Mouse (Mus musculus) embryo, embryonic 9.5 days (tissue): ENCODE results near the gene B3gnt9.
"Not testable (repeated sequence)": the region's sequence is repeated elsewhere in the genome, so short reads cannot be mapped to it uniquely, and the experiment has no call there.

Experiments
- DNase-seq: peaks from one replicate; pipeline ENCODE4 v3.0.0-alpha.2; 2017; ENCODE audit errors: extremely low spot score

The B3gnt9 gene

GRCm38 (mm10) chr8:105254966-105255350 lies at the start of gene B3gnt9:
Gene B3gnt9 (minus strand): TSS chr8:105255153.
- DNase-seq: no peak

- DNase-seq: no peak
Measured at GRCm38 (mm10) chr8:105303874-105304273, 48.9 kb upstream of the B3gnt9 start.

GRCm38 (mm10) chr8:105303396-105303795 lies 48.4 kb upstream of the B3gnt9 start:
- DNase-seq: no peak

GRCm38 (mm10) chr8:105299962-105300361 lies 45.0 kb upstream of the B3gnt9 start:
- DNase-seq: no peak

- no peak for DNase-seq
Measured at GRCm38 (mm10) chr8:105298351-105299252, 43.6 kb upstream of the B3gnt9 start.

- peak; percentile 88 for DNase-seq
Measured at GRCm38 (mm10) chr8:105297511-105298192, 42.7 kb upstream of the B3gnt9 start, which contains the start of gene E2f4. Gene E2f4 (plus strand): TSS chr8:105297663.

GRCm38 (mm10) chr8:105295895-105296573 lies 41.1 kb upstream of the B3gnt9 start, which contains the start of gene Exoc3l:
Gene Exoc3l (minus strand): TSS chr8:105296101.
- DNase-seq: no peak

GRCm38 (mm10) chr8:105295256-105295655 lies 40.3 kb upstream of the B3gnt9 start:
- DNase-seq: no peak

GRCm38 (mm10) chr8:105294776-105295175 lies 39.8 kb upstream of the B3gnt9 start:
- no peak for DNase-seq

GRCm38 (mm10) chr8:105293405-105293804 lies 38.5 kb upstream of the B3gnt9 start:
- no peak for DNase-seq

GRCm38 (mm10) chr8:105292471-105292870 lies 37.5 kb upstream of the B3gnt9 start:
- no peak for DNase-seq

GRCm38 (mm10) chr8:105291802-105292201 lies 36.8 kb upstream of the B3gnt9 start:
- not testable (repeated sequence) for DNase-seq

- not testable (repeated sequence) for DNase-seq
Measured at GRCm38 (mm10) chr8:105291364-105291763, 36.4 kb upstream of the B3gnt9 start.

- DNase-seq: peak; percentile 85
Measured at GRCm38 (mm10) chr8:105290554-105291314, 35.8 kb upstream of the B3gnt9 start.

- DNase-seq: peak; percentile 62
Measured at GRCm38 (mm10) chr8:105289805-105290460, 35.0 kb upstream of the B3gnt9 start, which contains the start of gene 4931428F04Rik. Gene 4931428F04Rik (minus strand): TSS chr8:105289864.

- peak; percentile 94 for DNase-seq
Measured at GRCm38 (mm10) chr8:105288958-105289732, 34.2 kb upstream of the B3gnt9 start.

GRCm38 (mm10) chr8:105288231-105288630 lies 33.3 kb upstream of the B3gnt9 start:
- no peak for DNase-seq

GRCm38 (mm10) chr8:105286907-105287306 lies 32.0 kb upstream of the B3gnt9 start:
- DNase-seq: no peak

GRCm38 (mm10) chr8:105285514-105285913 lies 30.6 kb upstream of the B3gnt9 start:
- DNase-seq: no peak

GRCm38 (mm10) chr8:105283074-105283473 lies 28.1 kb upstream of the B3gnt9 start:
- peak; percentile 42 for DNase-seq
